ENCODE assay signal across 12 mouse cellular contexts in genomic region chr2:151006281-151006945, GRCm38 (mm10). TPM values are rescaled to one million over a fixed set of nuclear protein-coding genes. Genes with fewer than 3 reads are reported as not detected.
DNase-seq lines count a peak whose midpoint lies in the region; ATAC-seq and TF ChIP-seq lines count a peak whose summit lies in the region.
"Had no signal": no experiment of that assay in that cellular context is flagged by ENCODE, and none has a peak within 500 bp of the region (broad histone marks: within the 10 kb centered on the region; RNA-seq: fewer than 3 reads in every experiment).

No protein-coding gene starts in this region.

- peak; percentile 84 for DNase-seq in lung, embryonic 14.5 days
- no peak for DNase-seq in lung, postnatal 25 days (ENCODE audit: low spot score)
- peak; percentile 64 for DNase-seq in NIH3T3 (ENCODE audit: low read depth)
- peak; percentile 87 for DNase-seq in adrenal gland, adult 2 months
- DNase-seq in kidney, postnatal 25 days: peak; percentile 70 to 83
- no peak for DNase-seq in left cerebral cortex, postnatal 25 days (ENCODE audit: low spot score in 2 of 2)
- no peak for DNase-seq in spleen, adult 12 weeks (ENCODE audit: low spot score)
- DNase-seq: cerebellum, adult 2 months; heart, postnatal 4 days; thymus, adult 18-20 months had no signal

- H3K27me3 ChIP-seq in lung, embryonic 14.5 days (ENCODE audit: insufficient read depth, low read length): no peaks in the 10 kb centered on the region

- peaks cover 8% of the 10 kb centered on the region; the same call in 1 of the 2 replicates for H3K4me1 ChIP-seq in lung, embryonic 14.5 days (ENCODE audit: insufficient read depth)

- no peak overlapping the region for H3K27ac ChIP-seq in lung, embryonic 14.5 days (ENCODE audit: low read depth)

- no peak for ATAC-seq in lung, embryonic 14.5 days (ENCODE audit: insufficient read depth)
- ATAC-seq: inflammation-experienced regulatory T-cells, adult 6 months had no signal

- H3K9ac ChIP-seq in lung, embryonic 14.5 days: no peak overlapping the region

- TF ChIP-seq CTCF in lung, embryonic 14.5 days (IDR thresholded peaks at IDR 0.05; ENCODE audit: low read depth): no peak

- intact Hi-C loops in left cerebral cortex, postnatal 25 days (cut with DNase I): loop anchor here (10.0 kb wide), 1 partner anchor 202 kb away; no protein-coding TSS in a partner anchor

- 53% methylated on average over 5 of the region's 5 CpGs for WGBS in lung, embryonic 14.5 days

- no peaks in the 10 kb centered on the region for H3K9me3 ChIP-seq in lung, embryonic 14.5 days (ENCODE audit: low read depth, low read length)

- no peak overlapping the region for H3K4me3 ChIP-seq in lung, embryonic 14.5 days (ENCODE audit: low read depth, low read length)

- 0 out of 2 replicates have a peak overlapping the region, but pooled peaks have one; percentile 16 for H3K4me2 ChIP-seq in lung, embryonic 14.5 days
- H3K4me2 ChIP-seq: midbrain, embryonic 11.5 days had no signal

- no peaks in the 10 kb centered on the region for H3K36me3 ChIP-seq in lung, embryonic 14.5 days (ENCODE audit: insufficient read depth)

RNA-seq across cellular contexts. Expression of gene Ninl, which starts 32.8 kb away (rescaled TPM):
- 12.6 and 20.3 TPM in 2 replicates for polyA plus RNA-seq in lung, embryonic 14.5 days (2014; fragmentation: Nextera tagmentation; extraction: Ambion mirVana)
- total RNA-seq in adrenal gland, adult 2 months (2021): 10 to 100 TPM; 14.6 to 22.1 TPM
- 9.6 and 10.4 TPM in 2 replicates for polyA plus RNA-seq in adrenal gland, adult 2 months (2012; rRNA removed)
- 1 to 10 TPM; 5.2 to 5.9 TPM for total RNA-seq in left cerebral cortex, postnatal 25 days (2021)

RNA-seq across cellular contexts. Expression of gene Nanp, which starts 32.8 kb away (rescaled TPM):
- 48.5 and 49.9 TPM in 2 replicates for polyA plus RNA-seq in lung, embryonic 14.5 days (2014; fragmentation: Nextera tagmentation; extraction: Ambion mirVana)
- 10 to 100 TPM in 1 of 2 experiments, 1 to 10 TPM in 1; 6.2 to 11.4 TPM for total RNA-seq in adrenal gland, adult 2 months (2021)
- 0.47 and 0.64 TPM in 2 replicates for polyA plus RNA-seq in adrenal gland, adult 2 months (2012; rRNA removed)
- 10 to 100 TPM; 25.1 to 31.1 TPM for total RNA-seq in left cerebral cortex, postnatal 25 days (2021)

Comparison
In these comparisons a context has a peak if more than half of its experiments do, and no peak if none do; other contexts are left out.
1. DNase-seq: peak in lung, embryonic 14.5 days (single experiment), NIH3T3 (single experiment), adrenal gland, adult 2 months (single experiment) and kidney, postnatal 25 days (2 of 2); none in lung, postnatal 25 days (single experiment), left cerebral cortex, postnatal 25 days (0 of 2) and spleen, adult 12 weeks (single experiment).